ENCODE assay signal across 1 mouse cellular context in the genomic region with DNA sequence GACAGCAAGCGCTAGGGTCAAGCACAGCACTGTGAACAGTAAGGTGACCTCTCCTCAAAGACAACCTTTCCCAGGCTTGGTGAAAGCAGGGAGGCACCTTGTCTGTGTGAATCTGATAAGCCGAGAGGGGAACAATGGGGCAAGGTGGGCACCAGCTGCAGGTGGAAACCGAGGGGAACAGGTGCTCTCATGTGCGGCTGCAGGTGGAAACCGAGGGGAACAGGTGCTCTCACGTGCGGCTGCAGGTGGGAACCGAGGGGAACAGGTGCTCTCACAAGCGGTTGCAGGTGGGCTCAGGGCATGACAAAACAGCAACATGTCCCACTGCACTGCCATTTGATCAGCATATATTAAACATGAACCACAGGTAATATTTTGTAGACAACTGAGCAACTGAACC.
TF ChIP-seq lines count a peak whose summit lies in the region.

No protein-coding gene starts in this region.

TF ChIP-seq in CH12.LX, 34 proteins besides CTCF, POLR2A, EP300 and RAD21 (continued from another document):
- TF ChIP-seq ZMIZ1 (IDR thresholded peaks at IDR 0.05; ENCODE audit: low read depth, low read length) (no peak), TCF12 (IDR thresholded peaks at IDR 0.05; ENCODE audit: low read depth, low read length) (peak; percentile 89; the same call in 1 of the 2 replicates), MAX (IDR thresholded peaks at IDR 0.05; ENCODE audit: low read length) (no peak)
